Mouse (Mus musculus) lung, postnatal 0 days (tissue): Measurements from ENCODE around the gene Uckl1.

Experiments
- CTCF ChIP-seq: IDR thresholded peaks from 2 replicates; pipeline ENCODE4 v1.5.1; 2016; ENCODE audit warnings: antibody characterized with exemption, mild to moderate bottlenecking
- EP300 ChIP-seq: IDR thresholded peaks from 2 replicates; pipeline ENCODE4 v1.6.1; 2016; ENCODE audit warnings: antibody characterized with exemption, mild to moderate bottlenecking, control low read depth

GRCm38 (mm10) chr2:181582939-181583338, 1.8 kb downstream of the Uckl1 start:
- TF ChIP-seq EP300 (no peak), CTCF (no peak)
